Mouse (Mus musculus) small intestine, adult 2 months (tissue): ENCODE data around the gene Spg7.

Experiments used
- CTCF ChIP-seq: fragments of 200-500 bp; IDR thresholded peaks from 2 replicates; pipeline ENCODE4 v1.5.1; 2012; ENCODE audit warnings: low read depth, mild to moderate bottlenecking, control low read depth, inconsistent platforms, low read length, moderate library complexity, mixed read lengths; ENCODE audit not compliant: insufficient replicate concordance, insufficient read length; ENCODE audit errors: extremely low read depth
- POLR2A ChIP-seq: fragments of 200-500 bp; IDR thresholded peaks from 2 replicates; pipeline ENCODE4 v1.6.1; 2012; ENCODE audit warnings: low read depth, mild to moderate bottlenecking, control low read depth, inconsistent platforms, low read length, moderate library complexity

DNA sequence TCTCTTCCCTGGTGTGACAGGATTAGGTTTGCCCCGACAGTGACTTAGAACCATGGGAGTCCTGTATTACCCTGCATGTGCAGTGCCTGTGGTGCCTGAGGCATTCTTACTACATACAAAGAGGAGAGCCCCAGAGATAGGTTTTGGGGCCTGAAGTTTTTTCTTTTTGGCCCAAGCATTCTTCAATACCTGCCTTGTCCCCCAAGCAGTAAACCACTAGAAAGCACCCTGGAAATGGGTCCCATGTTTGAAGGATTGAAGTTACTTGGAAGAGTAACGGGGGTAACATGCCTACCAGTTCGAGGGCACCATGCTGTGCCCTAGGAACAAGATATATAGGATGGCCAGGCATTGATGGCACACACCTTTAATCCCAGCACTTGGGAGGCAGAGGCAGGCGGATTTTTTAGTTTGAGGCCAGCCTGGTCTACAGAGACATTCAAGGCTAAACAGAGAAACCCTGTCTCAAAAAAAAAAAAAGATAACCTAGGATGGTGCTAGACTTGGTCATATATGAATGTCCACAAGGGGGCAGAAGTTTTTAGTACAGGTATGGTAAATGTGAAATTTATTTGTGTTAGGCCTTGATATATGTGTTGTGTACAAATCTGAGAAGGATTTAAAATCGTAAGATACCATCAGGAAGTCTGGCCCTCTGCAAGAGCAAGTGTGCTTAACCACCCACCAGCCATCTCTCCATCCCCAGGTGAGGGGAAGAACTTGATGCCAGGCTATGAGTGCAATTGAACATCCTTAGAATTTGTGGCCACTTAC lies 43.0 kb downstream of the Spg7 start:
- no peak for TF ChIP-seq POLR2A
- peak; percentile 50; the same call in 1 of the 2 replicates for TF ChIP-seq CTCF
